Mouse (Mus musculus) stomach, embryonic 14.5 days (tissue): Measurements from ENCODE around the gene Ppp1r3c. TPM values are rescaled to one million over a fixed set of nuclear protein-coding genes. Genes with fewer than 3 reads are reported as not detected.

ENCODE experiments used
- ATAC-seq: fragments of 200-750 bp; cut with Nextera tagmentation; 2 replicates; pipeline ENCODE4 v1.8.0; 2017; ENCODE audit warnings: low read depth, moderate TSS enrichment; ENCODE audit not compliant: insufficient number of reproducible peaks, insufficient read depth, low FRiP score
- H3K27ac ChIP-seq: fragments of 300-500 bp; sonication (generic); 2 replicates; pipeline ENCODE4 v1.5.1; 2014; ENCODE audit warnings: mild to moderate bottlenecking, low read length, moderate library complexity, mixed read lengths
- H3K27me3 ChIP-seq: fragments of 300-500 bp; sonication (generic); 2 replicates; pipeline ENCODE4 v1.6.1; 2014; ENCODE audit warnings: low read length, control low read depth, mixed read lengths; ENCODE audit not compliant: control insufficient read depth, insufficient read depth
- H3K36me3 ChIP-seq: fragments of 300-500 bp; sonication (generic); 2 replicates; pipeline ENCODE4 v1.6.1; 2014; ENCODE audit warnings: mild to moderate bottlenecking, control low read depth, low read length, moderate library complexity, mixed read lengths; ENCODE audit not compliant: control insufficient read depth, insufficient read depth
- H3K4me1 ChIP-seq: fragments of 300-500 bp; sonication (generic); 2 replicates; pipeline ENCODE4 v1.6.1; 2014; ENCODE audit warnings: low read length, control low read depth, mixed read lengths; ENCODE audit not compliant: control insufficient read depth, insufficient read depth
- H3K4me2 ChIP-seq: fragments of 300-500 bp; sonication (generic); replicated peaks from 2 replicates; pipeline ENCODE4 v1.6.1; 2014; ENCODE audit warnings: low read depth, low read length, control low read depth
- H3K4me3 ChIP-seq: fragments of 300-500 bp; sonication (generic); 2 replicates; pipeline ENCODE4 v1.5.1; 2014; ENCODE audit warnings: low read depth, low read length, control low read depth
- H3K9ac ChIP-seq: fragments of 300-500 bp; sonication (generic); replicated peaks from 2 replicates; pipeline ENCODE4 v1.6.1; 2014; ENCODE audit warnings: low read depth, mild to moderate bottlenecking, control low read depth, low read length, moderate library complexity, mixed read lengths
- H3K9me3 ChIP-seq: fragments of 300-500 bp; sonication (generic); 2 replicates; pipeline ENCODE4 v1.6.1; 2016; ENCODE audit warnings: low read depth, low read length, control low read depth; ENCODE audit not compliant: control insufficient read depth
- WGBS: fragments of 180-500 bp; shearing (Covaris S2); extraction: QIAGEN DNeasy Blood & Tissue Kit; methylation state at CpG from one replicate; pipeline ENCODE4 v1.1.7; 2014; 5-methylcytosine and 5-hydroxymethylcytosine counted together
- polyA plus RNA-seq: library from polyadenylated mRNA; unstranded; fragments of >200 nt; fragmentation: Nextera tagmentation; extraction: Ambion mirVana; gene quantifications from 2 replicates; pipeline ENCODE4 v1.2.1, GENCODE M21; 2014

Gene Ppp1r3c
- polyA plus RNA-seq: 21.9 and 29.8 TPM in 2 replicates

DNA sequence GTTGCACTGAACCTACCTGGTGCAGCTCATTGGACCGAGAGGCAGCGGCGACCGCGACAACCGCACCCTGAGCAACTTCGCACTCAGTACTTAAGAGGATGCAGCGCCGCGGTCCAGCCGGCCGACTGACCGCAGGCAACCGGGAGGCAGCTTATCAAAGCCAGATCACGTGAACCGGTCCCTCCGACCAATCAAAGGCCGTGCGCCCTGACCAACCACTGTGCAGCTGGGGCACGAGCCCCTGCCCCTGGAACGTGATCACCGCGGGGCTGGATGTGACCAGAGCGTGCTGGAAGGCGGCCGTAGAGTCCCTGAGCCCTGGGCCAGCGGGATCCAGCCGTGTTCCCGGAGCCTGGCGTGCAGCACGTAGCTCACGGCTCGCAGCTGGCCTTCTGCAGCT, at the start of gene Ppp1r3c:
Gene Ppp1r3c, minus strand, starts transcription at position 117 of the 400 bp plus-strand sequence.
- Histone ChIP-seq H3K9me3 (no peaks in the 10 kb centered on the region), H3K4me2 (peak within 1 kb of the TSS; percentile 60), H3K36me3 (peaks cover 6% of the 10 kb centered on the region; the same call in 1 of the 2 replicates), H3K27me3 (no peaks in the 10 kb centered on the region), H3K27ac (peak within 1 kb of the TSS; percentile 91; the same call in 1 of the 2 replicates), H3K9ac (peak within 1 kb of the TSS; percentile 47), H3K4me3 (peak within 1 kb of the TSS; percentile 48), H3K4me1 (0 out of 2 replicates have a peak, but pooled peaks cover 3% of the 10 kb centered on the region)
- ATAC-seq: peak; percentile 99
- under 1% methylated on average over 33 of the region's 33 CpGs for WGBS

GRCm38 (mm10) chr19:36783179-36783578, 46.7 kb upstream of the Ppp1r3c start:
- ATAC-seq: peak; percentile 28; the same call in 1 of the 2 replicates

GRCm38 (mm10) chr19:36782591-36782990, 46.1 kb upstream of the Ppp1r3c start:
- no peaks in the 10 kb centered on the region for H3K36me3 ChIP-seq
- WGBS: 77% methylated on average over 3 of the region's 3 CpGs
- H3K4me2 ChIP-seq: no peak overlapping the region
- H3K9me3 ChIP-seq: no peaks in the 10 kb centered on the region
- no peak overlapping the region for H3K4me3 ChIP-seq
- no peak overlapping the region for H3K9ac ChIP-seq
- no peaks in the 10 kb centered on the region for H3K27me3 ChIP-seq
- no peak for ATAC-seq
- H3K27ac ChIP-seq: no peak overlapping the region
- 0 out of 2 replicates have a peak, but pooled peaks cover 3% of the 10 kb centered on the region for H3K4me1 ChIP-seq

More at GRCm38 (mm10) chr19:36783179-36783578, 46.7 kb upstream of the Ppp1r3c start:
- H3K4me3 ChIP-seq: no peak overlapping the region
- H3K4me1 ChIP-seq: 0 out of 2 replicates have a peak, but pooled peaks cover 3% of the 10 kb centered on the region
- 86% methylated on average over 6 of the region's 6 CpGs for WGBS
- H3K9me3 ChIP-seq: no peaks in the 10 kb centered on the region
- no peaks in the 10 kb centered on the region for H3K27me3 ChIP-seq
- no peak overlapping the region for H3K27ac ChIP-seq
- no peaks in the 10 kb centered on the region for H3K36me3 ChIP-seq
- H3K9ac ChIP-seq: no peak overlapping the region
- H3K4me2 ChIP-seq: no peak overlapping the region

DNA sequence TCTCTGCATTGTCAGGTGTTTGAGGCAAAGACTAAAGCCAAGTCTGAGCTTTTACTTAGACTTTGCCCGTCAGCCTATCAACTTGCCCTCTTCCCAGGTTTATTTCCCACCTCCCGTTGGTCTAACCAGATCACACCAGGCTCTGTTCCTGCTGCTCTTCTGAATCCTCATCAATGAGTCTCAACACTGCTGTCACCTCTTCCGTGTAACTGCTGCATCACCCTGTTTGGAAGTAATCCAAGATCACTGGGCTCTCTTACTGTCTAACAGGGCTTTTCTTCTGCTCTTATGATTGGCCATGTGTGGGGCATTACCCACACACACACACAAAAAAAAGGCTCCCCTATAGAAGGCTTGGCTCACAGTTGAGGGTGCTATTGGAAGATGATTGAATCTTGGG, 45.5 kb upstream of the Ppp1r3c start:
- H3K4me1 ChIP-seq: 0 out of 2 replicates have a peak, but pooled peaks cover 3% of the 10 kb centered on the region
- H3K27me3 ChIP-seq: no peaks in the 10 kb centered on the region
- no peak overlapping the region for H3K4me3 ChIP-seq
- H3K9ac ChIP-seq: no peak overlapping the region
- no peaks in the 10 kb centered on the region for H3K36me3 ChIP-seq
- H3K27ac ChIP-seq: no peak overlapping the region
- no peak overlapping the region for H3K4me2 ChIP-seq
- 80% methylated on average over 3 of the region's 3 CpGs for WGBS
- ATAC-seq: no peak
- H3K9me3 ChIP-seq: no peaks in the 10 kb centered on the region

DNA sequence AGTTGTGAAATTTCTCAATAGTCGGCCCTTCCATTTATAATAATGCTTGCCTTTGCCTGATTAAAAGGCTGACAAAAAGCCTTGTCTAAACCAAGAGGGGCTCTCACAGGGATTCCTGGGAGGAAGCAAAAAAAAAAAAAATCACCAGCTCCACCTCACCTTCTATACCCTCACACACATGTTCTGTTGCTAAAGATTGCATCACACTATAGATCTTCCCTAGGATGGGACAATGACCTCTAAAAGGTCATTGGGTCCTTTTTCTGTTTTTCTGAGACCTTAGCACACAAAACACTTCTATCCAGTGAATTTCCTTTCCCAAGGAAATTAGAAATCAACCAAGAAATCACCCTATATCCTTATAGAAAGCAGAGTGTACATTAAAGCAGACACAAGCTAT, 43.9 kb upstream of the Ppp1r3c start:
- Histone ChIP-seq H3K9me3 (no peaks in the 10 kb centered on the region), H3K27ac (no peak overlapping the region), H3K4me1 (0 out of 2 replicates have a peak, but pooled peaks cover 3% of the 10 kb centered on the region), H3K36me3 (no peaks in the 10 kb centered on the region), H3K9ac (no peak overlapping the region), H3K27me3 (no peaks in the 10 kb centered on the region), H3K4me2 (no peak overlapping the region), H3K4me3 (no peak overlapping the region)
- ATAC-seq: no peak
- WGBS: 58% methylated on average over 1 of the region's 1 CpGs

- Histone ChIP-seq H3K4me2 (no peak overlapping the region), H3K4me3 (no peak overlapping the region), H3K9ac (no peak overlapping the region), H3K27me3 (no peaks in the 10 kb centered on the region), H3K9me3 (no peaks in the 10 kb centered on the region), H3K36me3 (no peaks in the 10 kb centered on the region), H3K4me1 (0 out of 2 replicates have a peak, but pooled peaks cover 3% of the 10 kb centered on the region), H3K27ac (no peak overlapping the region)
- ATAC-seq: no peak
- WGBS: 49% methylated on average over 3 of the region's 3 CpGs
These were observed 43.3 kb upstream of the Ppp1r3c start for GRCm38 (mm10) chr19:36779765-36780164.

DNA sequence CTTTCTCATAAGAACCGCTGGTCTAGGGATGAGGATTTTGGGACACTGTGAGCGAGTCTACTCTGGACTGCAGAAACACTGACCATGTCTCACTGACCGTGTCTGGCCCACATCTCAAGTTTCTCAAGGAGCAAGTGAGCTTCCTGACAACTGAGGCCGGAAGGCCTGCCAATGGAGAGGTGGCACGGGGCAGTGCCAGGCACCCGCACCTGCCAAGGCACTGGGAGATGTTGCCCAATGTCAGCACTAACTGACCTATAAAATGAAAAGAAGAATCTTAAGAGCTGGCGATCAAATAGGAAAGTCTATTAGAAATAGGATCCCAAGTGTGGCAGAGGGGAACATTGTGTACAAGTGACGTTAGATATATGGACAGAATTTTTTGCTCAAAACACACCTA, 39.1 kb upstream of the Ppp1r3c start:
- no peak overlapping the region for H3K9ac ChIP-seq
- H3K27me3 ChIP-seq: no peaks in the 10 kb centered on the region
- WGBS: 88% methylated on average over 8 of the region's 8 CpGs
- H3K4me3 ChIP-seq: no peak overlapping the region
- H3K9me3 ChIP-seq: no peaks in the 10 kb centered on the region
- 0 out of 2 replicates have a peak, but pooled peaks cover 3% of the 10 kb centered on the region for H3K4me1 ChIP-seq
- H3K36me3 ChIP-seq: no peaks in the 10 kb centered on the region
- no peak overlapping the region for H3K27ac ChIP-seq
- H3K4me2 ChIP-seq: no peak overlapping the region
- no peak for ATAC-seq

DNA sequence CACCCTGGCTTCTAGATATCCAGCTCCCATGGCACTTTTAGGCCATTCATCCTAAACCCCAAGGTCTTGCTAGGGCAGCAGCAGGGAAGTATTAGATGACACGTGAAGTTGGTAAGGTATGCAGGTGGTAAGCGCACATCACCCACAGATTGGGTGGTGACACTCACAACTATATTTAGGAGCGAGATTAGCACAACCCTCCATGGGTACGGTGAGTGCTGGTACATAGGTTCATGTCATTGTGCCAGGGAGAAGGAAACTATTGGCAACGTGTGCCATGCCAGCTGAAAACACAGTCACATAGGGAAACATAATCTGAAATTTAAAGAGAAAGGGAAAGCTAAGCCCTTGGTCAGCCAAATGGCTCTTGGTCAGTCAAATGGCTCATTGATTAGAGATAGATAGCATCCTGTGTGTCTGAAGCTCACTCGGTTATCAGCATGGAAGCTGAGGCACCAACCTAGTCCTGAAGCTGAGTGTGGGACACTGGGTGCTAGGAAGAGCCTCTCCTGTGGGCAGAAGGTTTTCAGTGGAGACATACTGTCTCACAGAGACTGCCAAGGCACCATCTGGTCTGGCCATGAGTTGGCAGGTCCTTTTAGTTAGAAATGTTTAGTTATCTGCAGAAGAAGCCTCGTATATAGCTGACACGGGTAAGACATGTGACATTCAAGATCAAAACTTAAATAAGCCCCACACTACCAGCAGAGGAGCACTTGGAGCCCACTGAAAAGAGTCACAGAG, 37.4 kb upstream of the Ppp1r3c start:
- no peaks in the 10 kb centered on the region for H3K9me3 ChIP-seq
- ATAC-seq: no peak
- H3K9ac ChIP-seq: no peak overlapping the region
- no peaks in the 10 kb centered on the region for H3K27me3 ChIP-seq
- H3K4me1 ChIP-seq: no peaks in the 10 kb centered on the region
- 88% methylated on average over 8 of the region's 8 CpGs for WGBS
- no peak overlapping the region for H3K4me3 ChIP-seq
- no peak overlapping the region for H3K27ac ChIP-seq
- no peaks in the 10 kb centered on the region for H3K36me3 ChIP-seq
- no peak overlapping the region for H3K4me2 ChIP-seq
